Mouse (Mus musculus): Measurements from ENCODE around the gene Nup107.

GRCm38 (mm10) chr10:117828536-117828935 lies 36.0 kb upstream of the Nup107 start:
- TF ChIP-seq CTCF (IDR thresholded peaks at IDR 0.05; ENCODE audit: borderline replicate concordance, extremely low read depth, insufficient read depth, insufficient read length), result no peak
- TF ChIP-seq POLR2A (IDR thresholded peaks at IDR 0.05; ENCODE audit: borderline replicate concordance, extremely low read depth, insufficient read depth, insufficient read length, poor library complexity, severe bottlenecking), result no peak
